Mouse (Mus musculus) limb, embryonic 14.5 days (tissue): ENCODE measurements around the gene Rpl13. TPM values are rescaled to one million over a fixed set of nuclear protein-coding genes. Genes with fewer than 3 reads are reported as not detected.

ENCODE experiments used
- ATAC-seq: fragments of 200-750 bp; cut with Nextera tagmentation; 2 replicates; pipeline ENCODE4 v1.8.0; 2017; ENCODE audit warnings: low read depth, moderate number of reproducible peaks, moderate TSS enrichment; ENCODE audit not compliant: low FRiP score
- DNase-seq: peaks from one replicate; pipeline ENCODE4 v3.0.0-alpha.2; 2015; ENCODE audit warnings: low spot score
- H3K27ac ChIP-seq: fragments of 300-500 bp; sonication (generic); replicated peaks from 2 replicates; pipeline ENCODE4 v1.5.1; 2014; ENCODE audit warnings: low read depth, mild to moderate bottlenecking, low read length, moderate library complexity, mixed read lengths
- H3K27me3 ChIP-seq: fragments of 300-500 bp; sonication (generic); 2 replicates; pipeline ENCODE4 v1.6.1; 2014; ENCODE audit warnings: low read length, mixed read lengths; ENCODE audit not compliant: control insufficient read depth, insufficient read depth
- H3K36me3 ChIP-seq: fragments of 300-500 bp; sonication (generic); 2 replicates; pipeline ENCODE4 v1.6.1; 2014; ENCODE audit warnings: mild to moderate bottlenecking, low read length, moderate library complexity, mixed read lengths; ENCODE audit not compliant: control insufficient read depth, insufficient read depth
- H3K4me1 ChIP-seq: fragments of 300-500 bp; sonication (generic); 2 replicates; pipeline ENCODE4 v1.6.1; 2014; ENCODE audit warnings: antibody characterized with exemption, low read length, mixed read lengths; ENCODE audit not compliant: control insufficient read depth, insufficient read depth
- H3K4me2 ChIP-seq: fragments of 300-500 bp; sonication (generic); replicated peaks from 2 replicates; pipeline ENCODE4 v1.6.1; 2014; ENCODE audit warnings: low read depth, mild to moderate bottlenecking, low read length, moderate library complexity; ENCODE audit not compliant: severe bottlenecking
- H3K4me3 ChIP-seq: fragments of 300-500 bp; sonication (generic); replicated peaks from 2 replicates; pipeline ENCODE4 v1.5.1; 2014; ENCODE audit warnings: low read length
- H3K9ac ChIP-seq: fragments of 300-500 bp; sonication (generic); 2 replicates; pipeline ENCODE4 v1.6.1; 2014; ENCODE audit warnings: mild to moderate bottlenecking, low read depth, low read length, moderate library complexity; ENCODE audit not compliant: severe bottlenecking
- H3K9me3 ChIP-seq: fragments of 300-500 bp; sonication (generic); 2 replicates; pipeline ENCODE4 v1.6.1; 2016; ENCODE audit warnings: low read length; ENCODE audit not compliant: control insufficient read depth
- POLR2A ChIP-seq: fragments of 200-500 bp; IDR thresholded peaks from 2 replicates; pipeline ENCODE4 v1.8.0; 2012; ENCODE audit warnings: inconsistent platforms, mild to moderate bottlenecking, moderate library complexity, borderline replicate concordance; ENCODE audit not compliant: insufficient read depth, insufficient read length; ENCODE audit errors: extremely low read depth
- WGBS: fragments of 180-500 bp; shearing (Covaris S2); extraction: QIAGEN DNeasy Blood & Tissue Kit; methylation state at CpG from one replicate; pipeline ENCODE4 v1.1.7; 2014; 5-methylcytosine and 5-hydroxymethylcytosine counted together
- polyA plus RNA-seq, 2 experiments: library from polyadenylated mRNA; depleted of rRNA in 1 of 2; stranded (reverse) in 1 of 2; unstranded in 1 of 2; fragments of >200 nt; fragmentation: Nextera tagmentation in 1 of 2; extraction: Ambion mirVana in 1 of 2; gene quantifications; 2 replicates each; pipeline versions ENCODE4 v1.2.1 to v1.2.3; 2012 to 2014

Gene Rpl13
- polyA plus RNA-seq, 2 experiments: 1,953 to 3,226 TPM

- Histone ChIP-seq H3K9me3 (no peaks in the 10 kb centered on the region), H3K27ac (peak overlapping the region; percentile 83), H3K4me3 (peak overlapping the region; percentile 92), H3K9ac (peak overlapping the region; percentile 93), H3K27me3 (no peaks in the 10 kb centered on the region), H3K4me1 (peaks cover 12% of the 10 kb centered on the region), H3K4me2 (peak overlapping the region; percentile 78), H3K36me3 (peaks cover 18% of the 10 kb centered on the region)
- DNase-seq (peak; percentile 95), ATAC-seq (peak; percentile 98)
- WGBS: under 1% methylated on average over 74 of the region's 84 CpGs
- TF ChIP-seq POLR2A: peak; percentile 89; the same call in 1 of the 2 replicates
Measured at GRCm38 (mm10) chr8:123065214-123066100, 36.7 kb upstream of the Rpl13 start.

DNA sequence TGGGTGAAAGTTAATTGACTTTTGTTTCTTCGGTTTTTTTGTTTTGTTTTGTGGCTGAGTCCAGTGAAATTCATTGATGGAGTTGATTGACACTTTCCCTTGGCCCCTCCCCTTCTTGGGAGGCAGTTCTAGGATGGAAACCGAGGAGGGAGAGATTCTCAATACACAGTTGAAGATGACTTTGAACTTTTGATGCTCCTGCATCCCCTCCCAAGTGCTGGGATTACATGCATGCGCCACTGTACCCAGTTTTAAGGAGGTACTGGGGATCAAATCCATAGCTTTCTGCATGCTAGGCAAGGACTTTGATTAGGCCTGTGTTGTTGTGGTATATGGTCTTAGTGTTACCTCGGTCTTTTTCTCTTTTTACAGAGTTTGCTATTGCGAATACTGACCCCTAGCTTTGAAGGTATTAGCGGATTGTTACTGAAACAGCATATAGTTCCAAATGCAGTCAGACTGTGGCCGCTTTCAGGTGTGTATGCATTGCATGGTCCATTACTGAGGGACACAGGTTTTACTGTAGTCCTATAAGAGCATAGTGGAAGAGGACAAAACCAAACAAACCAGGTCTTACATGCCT lies 36.0 kb upstream of the Rpl13 start:
- H3K4me3 ChIP-seq: peak overlapping the region; percentile 92
- H3K9me3 ChIP-seq: no peaks in the 10 kb centered on the region
- H3K27me3 ChIP-seq: no peaks in the 10 kb centered on the region
- H3K4me1 ChIP-seq: peaks cover 12% of the 10 kb centered on the region
- peak overlapping the region; percentile 83 for H3K27ac ChIP-seq
- no peak for TF ChIP-seq POLR2A
- DNase-seq: no peak
- peak overlapping the region; percentile 93 for H3K9ac ChIP-seq
- H3K36me3 ChIP-seq: peaks cover 22% of the 10 kb centered on the region
- peak overlapping the region; percentile 78 for H3K4me2 ChIP-seq
- ATAC-seq: no peak
- 32% methylated on average over 7 of the region's 7 CpGs for WGBS

GRCm38 (mm10) chr8:123071176-123071575 lies 31.0 kb upstream of the Rpl13 start:
- DNase-seq (no peak), ATAC-seq (no peak)
- Histone ChIP-seq H3K36me3 (peaks cover 59% of the 10 kb centered on the region), H3K4me2 (no peak overlapping the region), H3K9me3 (no peaks in the 10 kb centered on the region), H3K4me3 (no peak overlapping the region), H3K27ac (no peak overlapping the region), H3K4me1 (peaks cover 6% of the 10 kb centered on the region), H3K27me3 (no peaks in the 10 kb centered on the region), H3K9ac (no peak overlapping the region)
- 81% methylated on average over 4 of the region's 4 CpGs for WGBS
- no peak for TF ChIP-seq POLR2A

GRCm38 (mm10) chr8:123077213-123077612 lies 24.9 kb upstream of the Rpl13 start:
- no peaks in the 10 kb centered on the region for H3K27me3 ChIP-seq
- H3K27ac ChIP-seq: no peak overlapping the region
- DNase-seq (no peak), ATAC-seq (no peak)
- H3K9me3 ChIP-seq: no peaks in the 10 kb centered on the region
- H3K4me2 ChIP-seq: no peak overlapping the region
- no peaks in the 10 kb centered on the region for H3K4me1 ChIP-seq
- no peak overlapping the region for H3K9ac ChIP-seq
- 80% methylated on average over 6 of the region's 6 CpGs for WGBS
- no peak overlapping the region for H3K4me3 ChIP-seq
- no peak for TF ChIP-seq POLR2A
- H3K36me3 ChIP-seq: peaks cover 84% of the 10 kb centered on the region

GRCm38 (mm10) chr8:123082993-123083392 lies 19.2 kb upstream of the Rpl13 start:
- Histone ChIP-seq H3K4me3 (no peak overlapping the region), H3K4me1 (no peaks in the 10 kb centered on the region), H3K9ac (no peak overlapping the region), H3K4me2 (no peak overlapping the region), H3K27ac (no peak overlapping the region), H3K27me3 (no peaks in the 10 kb centered on the region), H3K36me3 (peaks cover 92% of the 10 kb centered on the region), H3K9me3 (no peaks in the 10 kb centered on the region)
- ATAC-seq (peak; percentile 44), DNase-seq (no peak)
- WGBS: 77% methylated on average over 6 of the region's 6 CpGs
- TF ChIP-seq POLR2A: no peak
